Mouse (Mus musculus) neutrophil, adult 65 days (primary cell): ENCODE results near the gene Sem1. TPM values are rescaled to one million over a fixed set of nuclear protein-coding genes. Genes with fewer than 3 reads are reported as not detected.

Source experiments
- total RNA-seq: library from RNA; stranded (reverse); gene quantifications from 2 replicates; pipeline ENCODE4 v1.2.4, GENCODE M21; 2023

The Sem1 gene
- total RNA-seq: 247 and 297 TPM in 2 replicates

DNA sequence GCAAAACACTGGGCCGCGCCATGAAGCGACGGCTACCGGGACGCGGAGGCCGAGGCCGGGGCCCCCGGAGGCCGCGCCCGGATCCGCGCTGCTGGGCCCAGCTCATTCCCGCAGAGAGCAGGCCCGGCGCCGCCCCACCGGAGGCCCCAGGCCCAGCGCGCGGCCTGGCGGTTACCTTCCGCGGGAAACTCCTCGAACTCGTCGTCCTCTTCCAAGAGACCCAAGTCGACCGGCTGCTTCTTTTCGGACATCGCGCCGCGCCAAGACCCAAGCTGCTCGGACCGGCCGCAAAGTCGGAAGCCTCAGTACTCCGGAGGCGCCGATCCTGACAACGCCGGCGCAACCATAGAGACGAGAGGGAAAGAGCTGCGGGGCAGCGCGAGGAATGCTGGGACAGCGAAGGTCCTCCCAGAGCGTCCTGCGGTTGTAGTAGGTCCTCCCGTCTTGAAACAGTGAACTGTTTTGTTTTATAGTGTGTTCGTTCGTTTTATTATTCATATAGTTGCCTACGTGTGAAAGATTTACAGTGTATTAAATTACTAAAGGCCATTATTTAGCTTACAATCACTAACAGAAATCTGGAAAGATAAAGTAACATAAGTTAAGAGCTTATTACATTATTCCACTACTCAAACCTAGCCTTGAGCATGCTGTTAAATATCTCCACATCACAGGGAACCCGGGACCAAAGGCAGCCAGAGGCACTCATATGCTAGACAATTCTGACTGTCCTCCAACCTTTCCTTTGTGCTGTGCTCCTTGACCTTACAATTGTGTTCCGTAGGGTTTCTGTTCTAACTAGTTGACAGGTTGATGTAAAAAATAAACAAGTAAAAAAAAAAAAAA lies at the start of gene Sem1:
Sem1 (minus strand) TSS at position 360 of the 846 bp plus-strand sequence.

